Mouse (Mus musculus) lung, postnatal 0 days (tissue): ENCODE measurements around the gene Pgf.

Source experiments
- CTCF ChIP-seq: IDR thresholded peaks from 2 replicates; pipeline ENCODE4 v1.5.1; 2016; ENCODE audit warnings: antibody characterized with exemption, mild to moderate bottlenecking
- EP300 ChIP-seq: IDR thresholded peaks from 2 replicates; pipeline ENCODE4 v1.6.1; 2016; ENCODE audit warnings: antibody characterized with exemption, mild to moderate bottlenecking, control low read depth

GRCm38 (mm10) chr12:85217733-85218310, 40.2 kb upstream of the Pgf start:
- TF ChIP-seq CTCF: no peak
- TF ChIP-seq EP300: no peak
